Mouse (Mus musculus): ENCODE measurements around the gene Prep. TPM values are rescaled to one million over a fixed set of nuclear protein-coding genes. Genes with fewer than 3 reads are reported as not detected.

The Prep gene
- polyA plus RNA-seq, 1 experiment from 2014 or later, result 29.2 TPM

DNA sequence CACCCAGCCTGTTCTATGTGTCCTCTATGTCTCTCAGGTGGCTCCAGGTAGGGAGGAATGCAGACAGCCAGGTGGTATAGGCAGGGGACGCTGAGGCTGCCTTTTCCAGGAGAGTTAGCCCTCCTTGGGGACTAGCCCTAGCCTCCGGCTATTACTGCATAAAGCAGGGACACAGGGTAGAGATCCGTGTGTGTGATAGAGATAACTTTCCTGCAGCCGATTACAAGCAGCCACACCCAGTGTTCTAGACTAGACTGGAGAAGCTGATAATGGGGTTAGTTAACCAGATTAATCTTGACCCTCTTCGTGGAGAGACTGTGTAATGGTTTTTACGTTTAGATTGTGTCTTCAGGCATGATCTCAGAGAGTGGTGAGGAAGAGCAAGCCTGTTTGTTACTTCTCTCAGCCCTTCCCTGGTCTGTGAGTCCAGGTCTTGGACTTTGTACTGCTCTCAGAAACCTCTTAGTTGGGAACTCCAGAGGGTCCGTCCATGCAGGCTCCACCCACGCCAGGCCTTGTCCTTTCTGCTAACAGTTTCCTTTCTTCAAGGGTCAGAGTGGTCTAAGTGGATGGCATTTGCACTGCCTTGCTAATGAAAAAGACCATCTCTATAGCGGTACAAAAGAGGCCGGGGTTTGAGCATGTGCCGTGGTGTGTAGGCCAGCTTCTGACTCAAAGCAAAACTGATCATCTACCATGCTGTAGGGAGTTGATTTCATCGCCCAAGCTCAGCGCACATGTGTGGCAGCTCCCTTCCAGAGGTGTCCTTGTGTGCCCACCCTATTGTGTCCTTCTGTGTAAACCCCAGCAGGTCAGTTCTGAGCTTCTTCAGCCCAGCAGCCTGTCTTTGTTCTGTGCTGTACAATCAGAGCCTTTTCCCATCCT lies 4.2 kb downstream of the Prep start:
- H3K27me3 ChIP-seq (ENCODE audit: control insufficient read depth, insufficient read depth, low read length), result no peaks in the 10 kb centered on the region
- DNase-seq (ENCODE audit: low spot score, missing footprints) (no peak), ATAC-seq (ENCODE audit: low FRiP score) (no peak)
- 87% methylated on average over 13 of the region's 13 CpGs for whole genome bisulfite sequencing
- no peak overlapping the region for H3K4me2 ChIP-seq
- H3K4me3 ChIP-seq (ENCODE audit: low read depth, low read length), result no peak overlapping the region
- no peaks in the 10 kb centered on the region for H3K36me3 ChIP-seq (ENCODE audit: control insufficient read depth, insufficient read depth, low read length)
- no peak overlapping the region for H3K9ac ChIP-seq (ENCODE audit: low read length)
- H3K27ac ChIP-seq (ENCODE audit: low read depth, low read length), result no peak overlapping the region
- no peaks in the 10 kb centered on the region for H3K9me3 ChIP-seq (ENCODE audit: control insufficient read depth, low read length)
- H3K4me1 ChIP-seq (ENCODE audit: control insufficient read depth, insufficient read depth, low read length), result peaks cover 8% of the 10 kb centered on the region; the same call in 1 of the 2 replicates

DNA sequence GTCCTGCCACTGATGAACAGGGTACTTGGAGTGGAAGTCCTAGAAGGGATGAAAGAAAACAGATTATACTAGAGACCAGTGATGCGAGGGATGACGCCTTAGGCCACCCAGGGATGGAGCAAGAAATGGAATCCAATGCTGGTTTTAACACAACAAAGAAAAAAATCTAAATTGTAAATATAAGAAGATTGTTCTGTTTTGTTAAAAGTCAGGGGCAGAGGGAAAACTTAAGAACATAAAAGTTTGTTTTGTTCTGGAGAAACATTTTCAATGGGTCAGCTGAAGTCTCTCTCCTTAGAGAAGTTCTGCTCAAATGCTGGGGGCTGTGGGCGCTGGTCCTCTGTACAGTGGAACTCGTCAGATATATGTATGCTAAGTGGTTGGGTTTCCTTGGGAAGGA lies 5.3 kb downstream of the Prep start:
- Histone ChIP-seq H3K9me3 (ENCODE audit: control insufficient read depth, low read length) (no peaks in the 10 kb centered on the region), H3K4me2 (no peak overlapping the region), H3K27me3 (ENCODE audit: control insufficient read depth, insufficient read depth, low read length) (no peaks in the 10 kb centered on the region), H3K9ac (ENCODE audit: low read length) (no peak overlapping the region), H3K27ac (ENCODE audit: low read depth, low read length) (no peak overlapping the region), H3K4me1 (ENCODE audit: control insufficient read depth, insufficient read depth, low read length) (0 out of 2 replicates have a peak, but pooled peaks cover 6% of the 10 kb centered on the region), H3K36me3 (ENCODE audit: control insufficient read depth, insufficient read depth, low read length) (no peaks in the 10 kb centered on the region), H3K4me3 (ENCODE audit: low read depth, low read length) (no peak overlapping the region)
- WGBS, result 90% methylated on average over 4 of the region's 4 CpGs
- DNase-seq (ENCODE audit: low spot score, missing footprints) (no peak), ATAC-seq (ENCODE audit: low FRiP score) (no peak)

DNA sequence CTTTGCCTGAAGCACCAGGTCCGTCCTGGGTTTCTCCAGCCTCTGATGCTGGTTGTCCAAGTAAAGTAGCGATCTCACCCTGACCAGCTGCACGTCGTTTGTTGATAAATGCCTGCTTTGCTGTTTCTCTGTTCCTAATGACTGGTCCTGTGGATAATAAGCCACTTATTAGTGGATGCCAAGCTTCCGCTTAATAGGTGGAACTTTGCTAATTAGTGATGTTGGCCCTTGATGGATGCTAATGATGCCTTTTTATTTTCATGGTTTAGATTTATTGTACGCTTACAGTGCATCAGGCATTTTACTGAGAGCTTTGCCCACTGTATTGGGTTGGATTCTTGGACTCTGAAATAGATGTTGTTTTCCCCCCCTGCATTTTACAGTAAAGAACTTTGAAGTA lies 7.5 kb downstream of the Prep start:
- WGBS, result 88% methylated on average over 6 of the region's 6 CpGs
- no peak for DNase-seq (ENCODE audit: low spot score, missing footprints)
- no peak overlapping the region for H3K4me2 ChIP-seq
- H3K4me3 ChIP-seq (ENCODE audit: low read depth, low read length), result no peak overlapping the region
- H3K9me3 ChIP-seq (ENCODE audit: control insufficient read depth, low read length), result no peaks in the 10 kb centered on the region
- H3K9ac ChIP-seq (ENCODE audit: low read length), result no peak overlapping the region
- H3K4me1 ChIP-seq (ENCODE audit: control insufficient read depth, insufficient read depth, low read length), result 0 out of 2 replicates have a peak, but pooled peaks cover 3% of the 10 kb centered on the region
- ATAC-seq (ENCODE audit: low FRiP score), result no peak
- no peaks in the 10 kb centered on the region for H3K36me3 ChIP-seq (ENCODE audit: control insufficient read depth, insufficient read depth, low read length)
- no peak overlapping the region for H3K27ac ChIP-seq (ENCODE audit: low read depth, low read length)
- H3K27me3 ChIP-seq (ENCODE audit: control insufficient read depth, insufficient read depth, low read length), result no peaks in the 10 kb centered on the region

DNA sequence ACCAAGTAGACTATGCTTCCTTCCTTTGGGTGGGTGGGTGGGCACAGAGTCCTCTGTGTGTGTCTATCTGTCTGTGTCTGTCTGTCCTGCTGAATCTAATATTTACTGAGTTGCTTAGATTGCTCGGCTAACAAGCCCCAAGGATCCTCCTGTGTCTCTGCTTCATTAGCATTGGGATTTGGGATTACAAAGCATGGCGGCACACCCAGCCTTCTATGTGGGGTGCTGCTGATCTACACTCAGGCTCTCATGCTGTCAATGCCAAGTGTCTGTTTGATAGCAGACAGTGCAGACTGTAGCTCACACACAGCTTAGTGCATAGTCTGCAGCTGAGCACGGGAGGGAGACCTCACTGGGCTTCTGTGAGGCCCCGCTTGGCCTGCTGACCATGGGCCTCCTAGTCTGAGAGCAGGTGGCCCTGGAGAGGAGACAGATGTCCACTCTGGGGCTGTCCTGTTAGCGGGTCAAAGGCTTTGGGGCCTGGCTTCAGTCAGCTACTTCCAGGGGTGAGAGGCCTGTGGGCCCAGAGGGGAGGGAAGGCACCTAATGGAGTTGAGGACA lies 8.6 kb downstream of the Prep start:
- Histone ChIP-seq H3K4me2 (no peak overlapping the region), H3K9ac (ENCODE audit: low read length) (no peak overlapping the region), H3K27me3 (ENCODE audit: control insufficient read depth, insufficient read depth, low read length) (no peaks in the 10 kb centered on the region), H3K4me3 (ENCODE audit: low read depth, low read length) (no peak overlapping the region), H3K4me1 (ENCODE audit: control insufficient read depth, insufficient read depth, low read length) (0 out of 2 replicates have a peak, but pooled peaks cover 3% of the 10 kb centered on the region), H3K27ac (ENCODE audit: low read depth, low read length) (no peak overlapping the region), H3K36me3 (ENCODE audit: control insufficient read depth, insufficient read depth, low read length) (no peaks in the 10 kb centered on the region), H3K9me3 (ENCODE audit: control insufficient read depth, low read length) (no peaks in the 10 kb centered on the region)
- DNase-seq (ENCODE audit: low spot score, missing footprints), result no peak
- 75% methylated on average over 5 of the region's 5 CpGs for WGBS
- peak; percentile 19; the same call in 1 of the 2 replicates for ATAC-seq (ENCODE audit: low FRiP score)

DNA sequence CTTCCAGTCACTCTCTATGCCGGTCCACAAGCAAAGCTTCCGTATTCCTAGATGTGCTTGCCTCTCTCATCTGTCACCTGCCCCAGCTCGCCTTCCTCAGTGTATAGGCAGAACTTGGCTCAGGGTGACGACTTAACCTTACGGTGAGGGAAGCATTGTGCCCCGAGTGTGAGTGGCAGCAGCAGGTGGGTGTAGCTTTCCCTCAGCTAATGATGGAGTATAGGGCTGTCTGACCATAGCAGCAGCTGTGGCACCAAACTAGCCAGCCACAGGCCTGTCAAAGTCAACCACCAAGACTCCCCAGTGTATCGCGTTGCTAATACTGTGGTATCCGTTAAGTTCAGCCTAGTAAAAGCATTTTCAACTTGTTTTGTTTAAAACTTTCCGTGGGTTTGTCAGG lies 9.6 kb downstream of the Prep start:
- 88% methylated on average over 10 of the region's 10 CpGs for WGBS
- no peak overlapping the region for H3K4me3 ChIP-seq (ENCODE audit: low read depth, low read length)
- no peak overlapping the region for H3K9ac ChIP-seq (ENCODE audit: low read length)
- 0 out of 2 replicates have a peak, but pooled peaks cover 3% of the 10 kb centered on the region for H3K4me1 ChIP-seq (ENCODE audit: control insufficient read depth, insufficient read depth, low read length)
- no peaks in the 10 kb centered on the region for H3K36me3 ChIP-seq (ENCODE audit: control insufficient read depth, insufficient read depth, low read length)
- DNase-seq (ENCODE audit: low spot score, missing footprints) (no peak), ATAC-seq (ENCODE audit: low FRiP score) (no peak)
- H3K4me2 ChIP-seq, result no peak overlapping the region
- H3K27me3 ChIP-seq (ENCODE audit: control insufficient read depth, insufficient read depth, low read length), result no peaks in the 10 kb centered on the region
- H3K27ac ChIP-seq (ENCODE audit: low read depth, low read length), result no peak overlapping the region
- no peaks in the 10 kb centered on the region for H3K9me3 ChIP-seq (ENCODE audit: control insufficient read depth, low read length)

DNA sequence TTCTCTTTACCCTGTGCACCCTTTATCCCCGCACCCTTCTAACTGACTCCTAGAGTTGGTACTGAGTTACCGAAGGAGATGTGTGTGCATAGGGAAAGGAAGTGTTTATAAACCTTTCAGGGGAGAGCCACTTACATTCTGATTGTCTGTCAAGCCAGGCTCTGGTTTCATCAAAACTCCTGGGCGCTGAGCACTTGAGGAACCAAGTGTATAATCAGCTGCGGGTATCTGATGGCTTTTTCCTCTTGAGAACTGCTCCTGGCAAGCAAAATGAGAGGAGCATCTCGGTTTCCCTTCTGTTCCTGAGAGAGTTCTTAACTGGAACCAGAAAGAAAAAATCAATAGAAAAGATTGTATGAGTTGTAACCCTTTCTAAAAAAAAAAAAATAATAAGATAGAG lies 10.3 kb downstream of the Prep start:
- no peak overlapping the region for H3K4me3 ChIP-seq (ENCODE audit: low read depth, low read length)
- no peak for DNase-seq (ENCODE audit: low spot score, missing footprints)
- WGBS, result 91% methylated on average over 5 of the region's 5 CpGs
- H3K27ac ChIP-seq (ENCODE audit: low read depth, low read length), result no peak overlapping the region
- H3K4me2 ChIP-seq, result no peak overlapping the region
- H3K4me1 ChIP-seq (ENCODE audit: control insufficient read depth, insufficient read depth, low read length), result 0 out of 2 replicates have a peak, but pooled peaks cover 3% of the 10 kb centered on the region
- no peak for ATAC-seq (ENCODE audit: low FRiP score)
- H3K9me3 ChIP-seq (ENCODE audit: control insufficient read depth, low read length), result no peaks in the 10 kb centered on the region
- no peaks in the 10 kb centered on the region for H3K27me3 ChIP-seq (ENCODE audit: control insufficient read depth, insufficient read depth, low read length)
- H3K36me3 ChIP-seq (ENCODE audit: control insufficient read depth, insufficient read depth, low read length), result no peaks in the 10 kb centered on the region
- no peak overlapping the region for H3K9ac ChIP-seq (ENCODE audit: low read length)

DNA sequence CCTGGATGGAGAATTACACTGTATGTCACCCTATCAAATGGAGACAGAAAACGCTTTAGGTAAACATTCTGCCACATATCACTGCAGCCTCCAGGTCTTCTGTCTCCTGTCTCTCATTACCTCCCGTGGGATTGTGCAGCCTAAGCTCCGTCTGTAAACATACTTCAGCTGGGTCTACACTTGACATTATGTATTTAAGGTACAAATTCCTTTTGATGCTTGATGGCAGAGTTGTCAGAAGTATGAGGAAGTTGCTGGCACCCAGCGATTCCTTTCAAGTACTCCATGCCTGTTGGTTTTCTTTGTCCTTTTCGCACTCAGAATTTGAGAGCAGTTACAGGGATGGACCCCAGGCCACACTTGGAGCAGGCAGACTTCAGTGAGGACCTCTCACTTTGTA lies 12.8 kb downstream of the Prep start:
- Histone ChIP-seq H3K4me2 (no peak overlapping the region), H3K27ac (ENCODE audit: low read depth, low read length) (no peak overlapping the region), H3K4me1 (ENCODE audit: control insufficient read depth, insufficient read depth, low read length) (peaks cover 5% of the 10 kb centered on the region; the same call in 1 of the 2 replicates), H3K4me3 (ENCODE audit: low read depth, low read length) (no peak overlapping the region), H3K27me3 (ENCODE audit: control insufficient read depth, insufficient read depth, low read length) (no peaks in the 10 kb centered on the region), H3K9me3 (ENCODE audit: control insufficient read depth, low read length) (no peaks in the 10 kb centered on the region), H3K36me3 (ENCODE audit: control insufficient read depth, insufficient read depth, low read length) (no peaks in the 10 kb centered on the region), H3K9ac (ENCODE audit: low read length) (no peak overlapping the region)
- DNase-seq (ENCODE audit: low spot score, missing footprints) (no peak), ATAC-seq (ENCODE audit: low FRiP score) (no peak)
- WGBS, result 86% methylated on average over 5 of the region's 5 CpGs

DNA sequence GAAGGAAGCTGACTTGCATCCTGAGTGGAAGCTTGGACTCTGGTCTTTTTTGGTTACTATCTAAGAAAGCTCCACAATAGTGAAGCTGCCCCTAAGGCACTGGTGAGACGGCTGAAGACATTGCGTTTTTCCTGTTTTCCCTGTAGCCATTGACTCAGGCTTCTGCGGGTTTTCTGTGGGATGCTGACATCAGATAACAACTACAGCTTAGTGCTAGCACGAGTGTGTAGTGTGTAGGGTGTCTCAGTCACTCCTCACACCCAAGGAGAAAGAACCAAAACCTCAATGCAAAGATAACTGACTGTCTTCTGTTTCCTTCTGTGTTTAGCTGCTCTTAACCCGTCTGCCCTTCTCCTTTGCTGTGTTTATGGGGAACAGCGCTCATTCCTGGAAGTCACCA lies 13.5 kb downstream of the Prep start:
- no peaks in the 10 kb centered on the region for H3K36me3 ChIP-seq (ENCODE audit: control insufficient read depth, insufficient read depth, low read length)
- no peak for ATAC-seq (ENCODE audit: low FRiP score)
- no peaks in the 10 kb centered on the region for H3K27me3 ChIP-seq (ENCODE audit: control insufficient read depth, insufficient read depth, low read length)
- no peak overlapping the region for H3K4me2 ChIP-seq
- H3K27ac ChIP-seq (ENCODE audit: low read depth, low read length), result no peak overlapping the region
- no peak overlapping the region for H3K4me3 ChIP-seq (ENCODE audit: low read depth, low read length)
- 87% methylated on average over 6 of the region's 6 CpGs for WGBS
- H3K4me1 ChIP-seq (ENCODE audit: control insufficient read depth, insufficient read depth, low read length), result peaks cover 3% of the 10 kb centered on the region; the same call in 1 of the 2 replicates
- H3K9ac ChIP-seq (ENCODE audit: low read length), result no peak overlapping the region
- no peaks in the 10 kb centered on the region for H3K9me3 ChIP-seq (ENCODE audit: control insufficient read depth, low read length)
- no peak for DNase-seq (ENCODE audit: low spot score, missing footprints)

DNA sequence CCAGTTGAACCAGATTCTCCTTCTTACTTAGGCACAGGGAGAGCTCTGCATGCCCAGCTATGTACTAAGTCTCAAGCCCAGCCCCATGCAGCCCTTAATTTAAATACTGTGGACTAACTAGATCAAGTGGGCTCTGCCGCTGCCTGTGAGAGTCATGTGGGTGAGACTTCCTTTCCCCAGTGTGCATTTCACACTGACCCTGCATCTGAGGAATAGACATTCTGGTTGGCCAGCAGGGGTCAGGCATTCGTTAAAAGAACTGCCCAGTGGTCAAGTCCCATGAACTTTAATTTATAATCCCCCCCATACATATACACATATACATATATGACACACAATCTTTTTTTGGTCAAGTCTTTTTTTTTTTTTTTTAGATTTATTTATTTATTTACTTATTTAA lies 15.7 kb downstream of the Prep start:
- 63% methylated on average over 2 of the region's 2 CpGs for WGBS
- Histone ChIP-seq H3K9ac (ENCODE audit: low read length) (no peak overlapping the region), H3K27me3 (ENCODE audit: control insufficient read depth, insufficient read depth, low read length) (no peaks in the 10 kb centered on the region), H3K36me3 (ENCODE audit: control insufficient read depth, insufficient read depth, low read length) (no peaks in the 10 kb centered on the region), H3K4me2 (no peak overlapping the region), H3K9me3 (ENCODE audit: control insufficient read depth, low read length) (no peaks in the 10 kb centered on the region), H3K27ac (ENCODE audit: low read depth, low read length) (no peak overlapping the region), H3K4me3 (ENCODE audit: low read depth, low read length) (no peak overlapping the region), H3K4me1 (ENCODE audit: control insufficient read depth, insufficient read depth, low read length) (peaks cover 2% of the 10 kb centered on the region; the same call in 1 of the 2 replicates)
- ATAC-seq (ENCODE audit: low FRiP score) (peak; percentile 17; the same call in 1 of the 2 replicates), DNase-seq (ENCODE audit: low spot score, missing footprints) (no peak)
